Mouse (Mus musculus) neural tube, embryonic 12.5 days (tissue): ENCODE results near the gene Gjc1. TPM values are rescaled to one million over a fixed set of nuclear protein-coding genes. Genes with fewer than 3 reads are reported as not detected.

ENCODE experiments used
- ATAC-seq: fragments of 200-750 bp; cut with Nextera tagmentation; 2 replicates; pipeline ENCODE4 v1.8.0; 2017; ENCODE audit warnings: low read depth, mild to moderate bottlenecking, moderate TSS enrichment, moderate library complexity; ENCODE audit not compliant: low FRiP score
- H3K27ac ChIP-seq: fragments of 300-500 bp; sonication (generic); 2 replicates; pipeline ENCODE4 v1.5.1; 2016
- H3K27me3 ChIP-seq: fragments of 300-500 bp; sonication (generic); replicated peaks from 2 replicates; pipeline ENCODE4 v1.6.1; 2016; ENCODE audit warnings: mild to moderate bottlenecking
- H3K36me3 ChIP-seq: fragments of 300-500 bp; sonication (generic); 2 replicates; pipeline ENCODE4 v1.6.1; 2016; ENCODE audit warnings: mild to moderate bottlenecking
- H3K4me1 ChIP-seq: fragments of 300-500 bp; sonication (generic); 2 replicates; pipeline ENCODE4 v1.6.1; 2016
- H3K4me2 ChIP-seq: fragments of 300-500 bp; sonication (generic); replicated peaks from 2 replicates; pipeline ENCODE4 v1.6.1; 2016; ENCODE audit warnings: mild to moderate bottlenecking
- H3K4me3 ChIP-seq: fragments of 300-500 bp; sonication (generic); 2 replicates; pipeline ENCODE4 v1.5.1; 2016
- H3K9ac ChIP-seq: fragments of 300-500 bp; sonication (generic); 2 replicates; pipeline ENCODE4 v1.6.1; 2016; ENCODE audit warnings: mild to moderate bottlenecking
- H3K9me3 ChIP-seq: fragments of 300-500 bp; sonication (generic); 2 replicates; pipeline ENCODE4 v1.6.1; 2016; ENCODE audit warnings: mild to moderate bottlenecking
- WGBS: fragments of 180-500 bp; shearing (Covaris S2); methylation state at CpG from one replicate; pipeline ENCODE4 v1.1.7; 2016; 5-methylcytosine and 5-hydroxymethylcytosine counted together
- polyA plus RNA-seq: library from polyadenylated mRNA; unstranded; fragments of >200 nt; fragmentation: Nextera tagmentation; extraction: Ambion mirVana; gene quantifications from 2 replicates; pipeline ENCODE4 v1.2.1, GENCODE M21; 2016

Gene Gjc1
- polyA plus RNA-seq, 1 experiment from 2014 or later = 84.9 TPM

- Histone ChIP-seq H3K4me1 (peaks cover 45% of the 10 kb centered on the region), H3K36me3 (no peaks in the 10 kb centered on the region), H3K4me2 (no peak overlapping the region; the same call in 1 of the 2 replicates), H3K27ac (no peak overlapping the region), H3K27me3 (peaks cover 24% of the 10 kb centered on the region), H3K4me3 (no peak overlapping the region), H3K9me3 (no peaks in the 10 kb centered on the region), H3K9ac (no peak overlapping the region)
- ATAC-seq = no peak
- WGBS = 86% methylated on average over 5 of the region's 5 CpGs
Measured at GRCm38 (mm10) chr11:102765416-102765815, 54.1 kb downstream of the Gjc1 start.

- 46% methylated on average over 11 of the region's 11 CpGs for WGBS
- Histone ChIP-seq H3K4me2 (peak overlapping the region; percentile 98), H3K9ac (peak overlapping the region; percentile 5; the same call in 1 of the 2 replicates), H3K27ac (no peak overlapping the region), H3K36me3 (no peaks in the 10 kb centered on the region), H3K4me1 (peaks cover 40% of the 10 kb centered on the region), H3K9me3 (no peaks in the 10 kb centered on the region), H3K4me3 (no peak overlapping the region), H3K27me3 (peaks cover 32% of the 10 kb centered on the region)
- ATAC-seq = peak; percentile 14; the same call in 1 of the 2 replicates
Measured at GRCm38 (mm10) chr11:102763009-102763767, 56.3 kb downstream of the Gjc1 start.

GRCm38 (mm10) chr11:102762248-102762647, 57.3 kb downstream of the Gjc1 start:
- Histone ChIP-seq H3K4me3 (peak overlapping the region; percentile 59), H3K27me3 (peaks cover 32% of the 10 kb centered on the region), H3K27ac (no peak overlapping the region), H3K4me2 (peak overlapping the region; percentile 98), H3K4me1 (peaks cover 34% of the 10 kb centered on the region), H3K9ac (peak overlapping the region; percentile 80), H3K9me3 (no peaks in the 10 kb centered on the region), H3K36me3 (no peaks in the 10 kb centered on the region)
- ATAC-seq = no peak; the same call in 1 of the 2 replicates
- 9% methylated on average over 15 of the region's 15 CpGs for WGBS

- Histone ChIP-seq H3K4me1 (peaks cover 32% of the 10 kb centered on the region), H3K36me3 (no peaks in the 10 kb centered on the region), H3K4me2 (peak within 1 kb of the TSS; percentile 98), H3K27ac (peak within 1 kb of the TSS; percentile 29; the same call in 1 of the 2 replicates), H3K27me3 (peaks cover 32% of the 10 kb centered on the region), H3K9ac (peak within 1 kb of the TSS; percentile 80), H3K9me3 (no peaks in the 10 kb centered on the region), H3K4me3 (peak within 1 kb of the TSS; percentile 59)
- WGBS = 1% methylated on average over 62 of the region's 76 CpGs
- ATAC-seq = peak; percentile 43
Measured at GRCm38 (mm10) chr11:102761309-102762210, 57.9 kb downstream of the Gjc1 start, which contains the start of gene Adam11. Adam11 (plus strand) TSS chr11:102761439.

- peak overlapping the region; percentile 80 for H3K9ac ChIP-seq
- no peak overlapping the region for H3K27ac ChIP-seq
- WGBS = 9% methylated on average over 6 of the region's 6 CpGs
Measured at GRCm38 (mm10) chr11:102760805-102761308, 58.6 kb downstream of the Gjc1 start.

GRCm38 (mm10) chr11:102758977-102759376, 60.5 kb downstream of the Gjc1 start:
- Histone ChIP-seq H3K27ac (no peak overlapping the region), H3K36me3 (no peaks in the 10 kb centered on the region), H3K4me2 (no peak overlapping the region), H3K27me3 (peaks cover 27% of the 10 kb centered on the region), H3K4me3 (no peak overlapping the region), H3K9me3 (no peaks in the 10 kb centered on the region), H3K4me1 (peaks cover 37% of the 10 kb centered on the region), H3K9ac (no peak overlapping the region)
- WGBS = 90% methylated on average over 2 of the region's 2 CpGs
- no peak for ATAC-seq

More at GRCm38 (mm10) chr11:102760805-102761308, 58.6 kb downstream of the Gjc1 start:
- Histone ChIP-seq H3K4me3 (peak overlapping the region; percentile 59), H3K9me3 (no peaks in the 10 kb centered on the region), H3K36me3 (no peaks in the 10 kb centered on the region), H3K4me2 (peak overlapping the region; percentile 98), H3K4me1 (peaks cover 32% of the 10 kb centered on the region), H3K27me3 (peaks cover 32% of the 10 kb centered on the region)
- ATAC-seq = no peak

GRCm38 (mm10) chr11:102755391-102755790, 64.1 kb downstream of the Gjc1 start:
- no peak for ATAC-seq
- Histone ChIP-seq H3K9ac (no peak overlapping the region), H3K4me1 (peaks cover 28% of the 10 kb centered on the region), H3K27me3 (peaks cover 8% of the 10 kb centered on the region), H3K4me3 (no peak overlapping the region), H3K4me2 (no peak overlapping the region), H3K9me3 (no peaks in the 10 kb centered on the region), H3K27ac (no peak overlapping the region), H3K36me3 (no peaks in the 10 kb centered on the region)
- 72% methylated on average over 7 of the region's 7 CpGs for WGBS

- Histone ChIP-seq H3K9ac (0 out of 2 replicates have a peak overlapping the region, but pooled peaks have one; percentile 6), H3K4me2 (peak overlapping the region; percentile 44)
Measured at GRCm38 (mm10) chr11:102754416-102754815, 65.1 kb downstream of the Gjc1 start.

GRCm38 (mm10) chr11:102753591-102754324, 65.7 kb downstream of the Gjc1 start:
- Histone ChIP-seq H3K9me3 (no peaks in the 10 kb centered on the region), H3K4me3 (no peak overlapping the region), H3K9ac (0 out of 2 replicates have a peak overlapping the region, but pooled peaks have one; percentile 6), H3K27ac (peak overlapping the region; percentile 42), H3K4me1 (peaks cover 28% of the 10 kb centered on the region), H3K4me2 (peak overlapping the region; percentile 44), H3K36me3 (no peaks in the 10 kb centered on the region), H3K27me3 (no peaks in the 10 kb centered on the region; the same call in 1 of the 2 replicates)
- ATAC-seq = peak; percentile 65
- WGBS = 45% methylated on average over 18 of the region's 18 CpGs

More at GRCm38 (mm10) chr11:102754416-102754815, 65.1 kb downstream of the Gjc1 start:
- no peak overlapping the region for H3K4me3 ChIP-seq
- H3K9me3 ChIP-seq = no peaks in the 10 kb centered on the region
- ATAC-seq = no peak
- peaks cover 28% of the 10 kb centered on the region for H3K4me1 ChIP-seq
- H3K27ac ChIP-seq = no peak overlapping the region
- no peaks in the 10 kb centered on the region; the same call in 1 of the 2 replicates for H3K27me3 ChIP-seq
- H3K36me3 ChIP-seq = no peaks in the 10 kb centered on the region
- 29% methylated on average over 4 of the region's 4 CpGs for WGBS

- WGBS = 70% methylated on average over 13 of the region's 13 CpGs
- Histone ChIP-seq H3K4me3 (no peak overlapping the region), H3K9me3 (no peaks in the 10 kb centered on the region), H3K4me1 (peaks cover 28% of the 10 kb centered on the region), H3K27ac (peak overlapping the region; percentile 42), H3K27me3 (no peaks in the 10 kb centered on the region; the same call in 1 of the 2 replicates), H3K36me3 (no peaks in the 10 kb centered on the region), H3K9ac (no peak overlapping the region), H3K4me2 (0 out of 2 replicates have a peak overlapping the region, but pooled peaks have one; percentile 44)
- peak; percentile 49 for ATAC-seq
Measured at GRCm38 (mm10) chr11:102752896-102753590, 66.5 kb downstream of the Gjc1 start.

- WGBS = 80% methylated on average over 2 of the region's 2 CpGs
- no peak overlapping the region for H3K9ac ChIP-seq
- no peaks in the 10 kb centered on the region for H3K9me3 ChIP-seq
- peaks cover 24% of the 10 kb centered on the region for H3K4me1 ChIP-seq
- no peaks in the 10 kb centered on the region; the same call in 1 of the 2 replicates for H3K27me3 ChIP-seq
- no peak overlapping the region for H3K27ac ChIP-seq
- H3K4me2 ChIP-seq = no peak overlapping the region
- H3K4me3 ChIP-seq = no peak overlapping the region
- H3K36me3 ChIP-seq = no peaks in the 10 kb centered on the region
- no peak for ATAC-seq
Measured at GRCm38 (mm10) chr11:102749712-102750111, 69.8 kb downstream of the Gjc1 start.
